Mouse (Mus musculus): ENCODE data around the gene H6pd. TPM values are rescaled to one million over a fixed set of nuclear protein-coding genes. Genes with fewer than 3 reads are reported as not detected.
A peak's percentile ranks its signal among the peaks of the same experiment; 100 is the strongest.

The H6pd gene
- polyA plus RNA-seq, 1 experiment from 2014 or later = 14.7 TPM

DNA sequence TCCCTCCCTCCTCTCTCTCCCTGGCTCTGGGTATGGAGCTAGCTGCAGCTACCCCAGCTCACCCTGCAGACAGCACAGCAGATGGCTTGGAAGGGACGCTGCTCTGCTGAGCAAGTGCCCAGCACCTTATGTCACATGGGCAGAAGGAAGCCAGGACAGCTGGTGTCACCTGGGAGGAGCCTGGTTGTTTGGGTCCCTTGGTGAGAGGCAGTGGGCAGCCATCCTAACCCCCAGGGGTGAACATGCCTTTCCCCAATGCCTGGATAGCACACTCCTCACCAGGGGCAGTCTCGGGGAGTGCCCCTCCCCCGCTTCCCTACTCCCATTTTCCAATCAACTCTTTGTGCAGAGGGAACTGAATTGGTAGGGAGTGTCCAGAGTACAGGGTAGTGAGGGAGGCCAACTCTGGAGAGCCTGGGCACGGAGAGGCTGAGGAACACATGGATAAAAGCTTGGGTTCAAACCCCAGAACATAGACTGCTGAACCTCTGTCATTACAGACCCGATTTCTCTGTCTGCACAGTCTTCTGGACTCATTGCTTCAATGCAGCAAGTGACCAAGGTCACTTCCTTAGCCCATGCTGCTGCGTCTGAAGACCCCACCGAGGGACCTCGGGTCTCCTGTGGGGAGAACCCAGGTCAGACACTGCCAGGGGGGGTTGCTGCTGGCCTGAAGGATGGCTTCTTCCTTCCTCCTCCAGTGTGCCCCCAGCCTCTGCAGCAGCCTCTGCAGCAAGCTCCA lies 18.4 kb downstream of the H6pd start:
- Histone ChIP-seq H3K27me3 (replicated peaks; ENCODE audit: control insufficient read depth, insufficient read depth, low read length) (no peaks in the 10 kb centered on the region), H3K9me3 (ENCODE audit: control insufficient read depth, low read length) (no peaks in the 10 kb centered on the region), H3K4me3 (ENCODE audit: low read depth, low read length) (no peak overlapping the region), H3K4me1 (ENCODE audit: control insufficient read depth, insufficient read depth, low read length) (peaks cover 23% of the 10 kb centered on the region), H3K27ac (replicated peaks; ENCODE audit: low read depth, low read length) (no peak overlapping the region), H3K4me2 (ENCODE audit: low read depth, low read length) (no peak overlapping the region), H3K36me3 (ENCODE audit: control insufficient read depth, insufficient read depth, low read length) (no peaks in the 10 kb centered on the region), H3K9ac (ENCODE audit: low read depth, low read length) (0 out of 2 replicates have a peak overlapping the region, but pooled peaks have one; percentile 30)
- ATAC-seq (ENCODE audit: low read depth) (peak; percentile 41; the same call in 1 of the 2 replicates), DNase-seq (ENCODE audit: low spot score) (peak; percentile 61)
- WGBS = 17% methylated on average over 8 of the region's 8 CpGs

DNA sequence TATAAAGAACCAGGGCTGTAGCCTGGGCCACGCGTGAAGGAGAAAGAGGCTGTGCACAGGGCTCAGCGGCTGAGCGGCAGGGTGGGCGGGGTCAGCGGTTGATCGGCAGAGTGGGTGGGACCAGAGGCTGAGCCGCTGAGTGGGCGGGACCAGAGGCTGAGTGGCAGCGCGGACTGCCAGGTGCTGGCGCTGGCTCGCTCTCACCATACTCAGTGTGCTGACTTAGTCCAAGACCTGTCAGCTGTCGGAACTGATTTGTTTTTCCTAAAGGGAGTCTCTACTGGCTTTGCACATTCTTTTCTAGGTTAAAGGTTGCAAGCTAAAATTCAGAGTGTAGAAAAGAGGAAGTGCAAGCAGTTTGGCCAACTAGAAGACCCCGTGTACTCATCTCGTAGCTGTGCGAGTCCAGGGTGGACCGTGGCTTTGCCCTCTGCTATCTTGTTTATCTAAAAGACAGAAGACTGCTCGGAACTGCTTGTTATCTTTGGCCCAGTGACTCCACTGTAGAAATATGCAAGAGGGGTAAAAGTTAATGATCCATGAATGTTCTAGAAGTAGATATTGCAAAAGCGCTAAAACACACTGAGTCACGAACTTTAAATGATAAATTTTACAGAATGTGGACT lies 19.8 kb downstream of the H6pd start:
- peaks cover 23% of the 10 kb centered on the region for H3K4me1 ChIP-seq (ENCODE audit: control insufficient read depth, insufficient read depth, low read length)
- peak overlapping the region; percentile 24 for H3K4me3 ChIP-seq (ENCODE audit: low read depth, low read length)
- peak overlapping the region; percentile 49 for H3K4me2 ChIP-seq (ENCODE audit: low read depth, low read length)
- peak; percentile 94 for DNase-seq (ENCODE audit: low spot score)
- 0 out of 2 replicates have a peak overlapping the region, but pooled peaks have one; percentile 20 for H3K9ac ChIP-seq (ENCODE audit: low read depth, low read length)
- no peaks in the 10 kb centered on the region for H3K27me3 ChIP-seq (replicated peaks; ENCODE audit: control insufficient read depth, insufficient read depth, low read length)
- H3K27ac ChIP-seq (replicated peaks; ENCODE audit: low read depth, low read length) = no peak overlapping the region
- ATAC-seq (ENCODE audit: low read depth) = peak; percentile 93
- 8% methylated on average over 21 of the region's 21 CpGs for WGBS
- no peaks in the 10 kb centered on the region for H3K36me3 ChIP-seq (ENCODE audit: control insufficient read depth, insufficient read depth, low read length)
- no peaks in the 10 kb centered on the region for H3K9me3 ChIP-seq (ENCODE audit: control insufficient read depth, low read length)

DNA sequence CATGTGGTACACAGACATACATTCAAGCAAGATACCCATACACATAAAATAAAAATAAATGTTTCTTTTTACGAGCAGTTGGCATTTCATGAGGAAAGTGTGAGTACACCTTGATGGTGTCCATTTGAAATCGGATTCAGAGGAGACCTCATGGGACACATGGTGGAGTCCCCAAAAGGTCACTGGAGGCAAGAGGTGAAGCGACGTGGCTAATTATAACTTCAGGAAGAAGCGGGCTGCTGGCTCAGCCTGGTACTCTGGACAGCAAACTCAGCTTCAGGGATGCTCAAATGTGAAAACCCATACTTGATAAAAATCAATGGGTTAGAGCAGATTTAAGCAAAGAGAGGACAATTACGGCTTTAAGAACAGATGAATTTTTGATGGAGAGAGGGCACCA lies 20.5 kb downstream of the H6pd start:
- WGBS = 63% methylated on average over 6 of the region's 6 CpGs
- Histone ChIP-seq H3K4me1 (ENCODE audit: control insufficient read depth, insufficient read depth, low read length) (peaks cover 23% of the 10 kb centered on the region), H3K9ac (ENCODE audit: low read depth, low read length) (0 out of 2 replicates have a peak overlapping the region, but pooled peaks have one; percentile 20), H3K4me3 (ENCODE audit: low read depth, low read length) (peak overlapping the region; percentile 24; the same call in 1 of the 2 replicates), H3K27me3 (replicated peaks; ENCODE audit: control insufficient read depth, insufficient read depth, low read length) (no peaks in the 10 kb centered on the region), H3K27ac (replicated peaks; ENCODE audit: low read depth, low read length) (no peak overlapping the region), H3K36me3 (ENCODE audit: control insufficient read depth, insufficient read depth, low read length) (no peaks in the 10 kb centered on the region), H3K9me3 (ENCODE audit: control insufficient read depth, low read length) (no peaks in the 10 kb centered on the region), H3K4me2 (ENCODE audit: low read depth, low read length) (peak overlapping the region; percentile 49)
- DNase-seq (ENCODE audit: low spot score) (no peak), ATAC-seq (ENCODE audit: low read depth) (no peak)

DNA sequence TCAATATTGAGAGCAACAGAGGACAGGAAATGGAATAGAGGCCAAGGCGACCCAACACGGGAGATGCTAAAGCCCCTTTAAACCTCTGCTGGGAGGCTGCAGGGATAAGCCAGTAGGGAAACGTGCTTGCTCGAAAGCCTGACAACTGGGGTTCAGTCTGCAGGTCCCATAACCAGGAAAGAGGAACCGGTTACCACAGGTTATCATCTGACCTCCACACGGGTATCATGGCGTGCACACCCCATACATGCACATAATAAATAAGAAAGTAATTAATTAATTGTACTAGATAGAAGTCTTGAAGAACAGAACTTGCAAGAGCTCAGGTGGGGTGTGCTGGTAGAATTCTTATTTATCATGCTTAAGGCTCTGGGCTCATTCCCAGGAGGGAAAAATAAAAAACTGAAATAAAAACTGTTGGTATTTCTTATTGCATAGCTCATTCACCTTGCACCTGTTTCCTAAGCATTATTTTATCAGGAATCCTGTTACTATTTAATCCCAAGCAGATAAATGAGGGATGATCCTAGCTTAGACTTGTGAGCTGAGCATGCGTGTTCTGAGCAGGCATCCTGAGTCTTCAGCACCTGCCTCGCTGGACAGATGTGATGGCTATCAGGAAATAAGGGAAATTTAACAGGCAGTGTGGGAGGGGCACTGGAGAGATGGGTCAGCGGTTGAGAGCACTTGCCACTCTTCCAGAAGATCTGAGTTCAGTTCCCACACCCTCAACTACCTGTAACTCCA lies 22.0 kb downstream of the H6pd start:
- 76% methylated on average over 10 of the region's 10 CpGs for WGBS
- Histone ChIP-seq H3K36me3 (ENCODE audit: control insufficient read depth, insufficient read depth, low read length) (peaks cover 5% of the 10 kb centered on the region; the same call in 1 of the 2 replicates), H3K27ac (replicated peaks; ENCODE audit: low read depth, low read length) (no peak overlapping the region), H3K9ac (ENCODE audit: low read depth, low read length) (no peak overlapping the region), H3K27me3 (replicated peaks; ENCODE audit: control insufficient read depth, insufficient read depth, low read length) (no peaks in the 10 kb centered on the region), H3K9me3 (ENCODE audit: control insufficient read depth, low read length) (no peaks in the 10 kb centered on the region), H3K4me2 (ENCODE audit: low read depth, low read length) (no peak overlapping the region), H3K4me3 (ENCODE audit: low read depth, low read length) (no peak overlapping the region), H3K4me1 (ENCODE audit: control insufficient read depth, insufficient read depth, low read length) (peaks cover 23% of the 10 kb centered on the region)
- no peak for DNase-seq (ENCODE audit: low spot score)
- ATAC-seq (ENCODE audit: low read depth) = no peak

DNA sequence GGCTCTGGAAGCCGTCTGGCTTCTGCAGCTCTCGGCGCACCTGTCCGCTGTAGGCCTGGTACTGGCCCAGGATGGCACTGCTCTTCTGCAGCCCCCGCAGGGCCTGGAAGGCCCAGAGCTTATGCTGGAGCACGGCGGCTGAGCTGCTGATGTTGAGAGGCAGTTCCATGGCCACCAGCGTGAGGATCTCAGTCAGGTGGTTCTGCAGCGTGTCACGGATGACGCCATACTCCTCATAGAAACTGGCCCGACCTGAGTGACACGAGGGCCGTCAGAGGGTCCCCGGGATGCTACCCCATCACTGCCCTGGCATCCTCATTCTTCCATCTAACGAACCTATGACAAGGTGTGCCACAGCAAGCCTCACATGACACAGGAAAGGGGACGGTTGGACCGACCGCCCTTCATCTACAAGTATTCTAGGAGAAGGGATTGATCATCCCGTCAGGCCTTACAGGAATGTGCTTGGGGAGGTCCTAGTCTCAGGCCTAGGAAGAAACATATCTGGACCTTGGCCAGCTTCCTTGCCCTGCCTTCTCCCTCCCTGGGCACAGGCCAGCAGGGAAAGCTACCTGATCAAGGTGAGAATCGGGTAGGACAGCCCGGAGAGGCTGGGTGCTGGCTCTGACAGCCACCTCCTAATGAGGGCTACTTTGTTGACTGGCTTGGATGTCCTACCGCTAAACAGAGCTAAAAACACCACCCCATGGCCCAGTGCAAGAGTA lies 24.7 kb downstream of the H6pd start:
- H3K4me2 ChIP-seq (ENCODE audit: low read depth, low read length) = no peak overlapping the region
- H3K27me3 ChIP-seq (replicated peaks; ENCODE audit: control insufficient read depth, insufficient read depth, low read length) = no peaks in the 10 kb centered on the region
- H3K9ac ChIP-seq (ENCODE audit: low read depth, low read length) = no peak overlapping the region
- H3K27ac ChIP-seq (replicated peaks; ENCODE audit: low read depth, low read length) = no peak overlapping the region
- peaks cover 11% of the 10 kb centered on the region; the same call in 1 of the 2 replicates for H3K36me3 ChIP-seq (ENCODE audit: control insufficient read depth, insufficient read depth, low read length)
- peaks cover 12% of the 10 kb centered on the region for H3K4me1 ChIP-seq (ENCODE audit: control insufficient read depth, insufficient read depth, low read length)
- whole genome bisulfite sequencing = 92% methylated on average over 23 of the region's 23 CpGs
- H3K4me3 ChIP-seq (ENCODE audit: low read depth, low read length) = no peak overlapping the region
- DNase-seq (ENCODE audit: low spot score) (no peak), ATAC-seq (ENCODE audit: low read depth) (no peak)
- H3K9me3 ChIP-seq (ENCODE audit: control insufficient read depth, low read length) = no peaks in the 10 kb centered on the region

DNA sequence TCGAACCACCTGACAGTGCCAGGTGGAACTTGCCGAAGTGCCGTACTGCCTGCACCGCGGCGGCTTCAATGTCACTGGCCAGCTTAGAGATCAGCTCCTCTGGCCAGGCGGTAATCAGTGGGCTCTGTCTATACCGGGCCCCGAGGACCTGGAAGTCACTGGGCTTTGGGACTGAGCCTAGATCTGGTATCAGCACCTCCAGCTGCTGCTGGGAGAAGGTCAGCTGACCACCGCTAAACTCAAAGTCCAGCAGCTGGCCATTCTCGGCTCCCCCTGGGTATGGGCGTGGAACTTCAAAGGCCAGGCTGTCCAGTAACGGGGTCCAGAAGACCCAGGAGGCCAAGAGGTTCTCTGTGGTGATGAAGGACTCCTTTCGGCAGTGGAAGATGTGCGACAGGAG lies 26.7 kb downstream of the H6pd start:
- Histone ChIP-seq H3K9ac (ENCODE audit: low read depth, low read length) (no peak overlapping the region), H3K4me2 (ENCODE audit: low read depth, low read length) (no peak overlapping the region), H3K4me3 (ENCODE audit: low read depth, low read length) (no peak overlapping the region), H3K27me3 (replicated peaks; ENCODE audit: control insufficient read depth, insufficient read depth, low read length) (no peaks in the 10 kb centered on the region), H3K27ac (replicated peaks; ENCODE audit: low read depth, low read length) (no peak overlapping the region), H3K4me1 (ENCODE audit: control insufficient read depth, insufficient read depth, low read length) (peaks cover 19% of the 10 kb centered on the region), H3K36me3 (ENCODE audit: control insufficient read depth, insufficient read depth, low read length) (peaks cover 11% of the 10 kb centered on the region; the same call in 1 of the 2 replicates), H3K9me3 (ENCODE audit: control insufficient read depth, low read length) (no peaks in the 10 kb centered on the region)
- WGBS = 83% methylated on average over 15 of the region's 15 CpGs
- ATAC-seq (ENCODE audit: low read depth) = no peak
- no peak for DNase-seq (ENCODE audit: low spot score)

DNA sequence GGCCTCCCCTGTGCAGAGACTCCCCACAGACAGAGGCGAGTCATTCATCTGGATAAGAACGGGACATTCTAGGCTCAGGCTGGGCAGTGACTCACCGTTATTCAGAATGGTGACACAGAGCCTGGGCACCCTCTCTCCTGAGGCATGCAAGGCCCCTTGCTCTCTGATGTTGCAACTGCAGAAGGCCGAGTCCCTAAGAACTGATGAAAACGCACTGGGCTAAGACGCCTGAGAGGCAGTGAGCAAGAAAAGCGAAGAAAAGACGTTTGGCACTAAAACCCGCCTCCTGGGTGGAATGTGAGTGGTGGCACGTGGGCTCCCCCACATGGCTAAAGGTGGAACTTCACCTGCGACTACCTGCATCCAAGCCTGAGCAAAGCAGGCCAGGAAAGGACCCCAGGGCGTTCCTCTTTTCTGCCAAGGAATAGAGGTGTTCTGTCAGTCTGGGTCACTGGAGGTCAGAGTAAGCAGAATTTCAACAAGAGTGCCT lies 29.0 kb downstream of the H6pd start:
- H3K4me3 ChIP-seq (ENCODE audit: low read depth, low read length) = no peak overlapping the region
- WGBS = 1% methylated on average over 12 of the region's 12 CpGs
- peaks cover 11% of the 10 kb centered on the region; the same call in 1 of the 2 replicates for H3K36me3 ChIP-seq (ENCODE audit: control insufficient read depth, insufficient read depth, low read length)
- no peak overlapping the region; the same call in 1 of the 2 replicates for H3K27ac ChIP-seq (replicated peaks; ENCODE audit: low read depth, low read length)
- ATAC-seq (ENCODE audit: low read depth) (peak; percentile 51), DNase-seq (ENCODE audit: low spot score) (peak; percentile 90)
- H3K9me3 ChIP-seq (ENCODE audit: control insufficient read depth, low read length) = no peaks in the 10 kb centered on the region
- H3K27me3 ChIP-seq (replicated peaks; ENCODE audit: control insufficient read depth, insufficient read depth, low read length) = no peaks in the 10 kb centered on the region
- H3K4me2 ChIP-seq (ENCODE audit: low read depth, low read length) = peak overlapping the region; percentile 46
- peaks cover 21% of the 10 kb centered on the region for H3K4me1 ChIP-seq (ENCODE audit: control insufficient read depth, insufficient read depth, low read length)
- H3K9ac ChIP-seq (ENCODE audit: low read depth, low read length) = peak overlapping the region; percentile 28; the same call in 1 of the 2 replicates

DNA sequence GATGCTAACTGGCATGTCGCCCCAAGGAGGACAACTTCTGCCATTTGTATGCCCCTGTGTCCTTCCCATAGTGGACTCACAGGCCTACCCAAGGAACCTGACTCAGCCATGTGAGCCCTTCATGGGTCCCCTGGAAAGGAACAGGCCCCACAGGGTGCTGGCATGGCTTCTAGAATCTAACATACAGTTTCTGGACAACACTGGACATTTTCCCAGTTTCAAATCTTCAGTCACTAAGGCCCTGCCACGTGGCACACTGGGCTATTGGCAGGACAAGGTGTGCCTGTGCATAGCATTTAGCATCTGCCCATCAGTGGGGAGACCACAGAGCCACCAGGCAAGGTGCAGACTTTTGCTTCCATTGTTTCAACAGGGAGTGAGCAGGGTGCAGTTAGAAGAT lies 30.0 kb downstream of the H6pd start:
- H3K36me3 ChIP-seq (ENCODE audit: control insufficient read depth, insufficient read depth, low read length) = peaks cover 11% of the 10 kb centered on the region; the same call in 1 of the 2 replicates
- H3K4me1 ChIP-seq (ENCODE audit: control insufficient read depth, insufficient read depth, low read length) = peaks cover 21% of the 10 kb centered on the region
- H3K4me3 ChIP-seq (ENCODE audit: low read depth, low read length) = no peak overlapping the region
- H3K27me3 ChIP-seq (replicated peaks; ENCODE audit: control insufficient read depth, insufficient read depth, low read length) = no peaks in the 10 kb centered on the region
- H3K4me2 ChIP-seq (ENCODE audit: low read depth, low read length) = no peak overlapping the region
- no peaks in the 10 kb centered on the region for H3K9me3 ChIP-seq (ENCODE audit: control insufficient read depth, low read length)
- DNase-seq (ENCODE audit: low spot score) (no peak), ATAC-seq (ENCODE audit: low read depth) (no peak)
- WGBS = 78% methylated on average over 2 of the region's 2 CpGs
- H3K27ac ChIP-seq (replicated peaks; ENCODE audit: low read depth, low read length) = no peak overlapping the region
- H3K9ac ChIP-seq (ENCODE audit: low read depth, low read length) = no peak overlapping the region
